Mouse (Mus musculus) adrenal gland, adult 18-20 months (tissue): ENCODE measurements around the gene Nmt1. TPM values are rescaled to one million over a fixed set of nuclear protein-coding genes. Genes with fewer than 3 reads are reported as not detected.

Experiments used
- DNase-seq, 2 experiments: peaks; one replicate each; pipeline ENCODE4 v3.0.0; 2021 to 2022; ENCODE audit warnings: low spot score in 2 of 2
- total RNA-seq, 2 experiments: library from RNA; stranded (reverse); gene quantifications; 1 replicate in 1 of 2; 2 replicates in 1 of 2; pipeline ENCODE4 v1.2.3; 2021

Nmt1 gene
- total RNA-seq, 2 experiments from 2014 or later, result 97.0 to 100 TPM

DNA sequence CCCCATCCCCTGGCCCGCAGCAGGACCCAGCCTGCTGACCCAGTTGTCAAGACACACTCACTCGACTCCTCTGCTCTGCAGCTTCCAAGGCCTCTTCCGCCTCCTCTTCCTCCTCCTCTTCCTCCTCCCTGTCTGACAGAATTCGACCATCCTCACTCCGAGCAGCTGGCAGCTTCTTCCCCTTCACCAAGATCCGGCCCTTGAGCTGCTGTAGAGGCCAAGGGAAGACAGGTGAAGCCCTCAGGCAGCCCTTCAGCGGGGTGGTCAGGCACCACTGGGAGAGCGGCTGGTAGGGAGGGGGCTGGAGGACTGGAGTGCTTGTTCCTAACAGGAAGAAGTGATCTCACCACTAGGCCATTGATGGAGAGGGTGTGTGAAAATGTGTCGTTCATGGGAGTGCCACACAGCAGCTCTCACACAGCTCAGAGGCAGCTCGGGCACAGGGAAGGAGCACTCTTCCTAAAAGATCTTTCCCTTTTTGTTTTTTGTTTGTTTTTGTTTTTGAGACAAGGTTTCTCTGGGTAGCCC, 46.9 kb downstream of the Nmt1 start:
- no peak for DNase-seq

DNA sequence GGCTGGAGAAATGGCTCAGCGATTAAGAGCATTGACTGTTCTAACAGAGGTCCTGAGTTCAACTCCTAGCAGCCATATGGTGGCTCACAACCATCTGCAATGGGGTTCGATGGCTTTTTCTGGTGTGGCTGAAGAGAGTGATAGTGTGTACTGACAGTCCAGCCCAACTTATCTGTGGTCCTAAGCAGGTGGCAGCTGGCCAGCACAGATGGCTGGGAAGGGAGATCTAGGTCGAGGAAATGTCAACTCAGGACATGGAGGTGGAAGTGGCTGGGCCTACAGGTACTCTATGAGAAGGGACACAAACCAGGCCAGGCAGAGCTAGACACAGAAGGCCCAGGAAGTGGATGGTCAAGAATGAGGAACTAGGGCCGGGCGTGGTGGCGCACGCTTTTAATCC, 48.0 kb downstream of the Nmt1 start:
- DNase-seq, result no peak

DNA sequence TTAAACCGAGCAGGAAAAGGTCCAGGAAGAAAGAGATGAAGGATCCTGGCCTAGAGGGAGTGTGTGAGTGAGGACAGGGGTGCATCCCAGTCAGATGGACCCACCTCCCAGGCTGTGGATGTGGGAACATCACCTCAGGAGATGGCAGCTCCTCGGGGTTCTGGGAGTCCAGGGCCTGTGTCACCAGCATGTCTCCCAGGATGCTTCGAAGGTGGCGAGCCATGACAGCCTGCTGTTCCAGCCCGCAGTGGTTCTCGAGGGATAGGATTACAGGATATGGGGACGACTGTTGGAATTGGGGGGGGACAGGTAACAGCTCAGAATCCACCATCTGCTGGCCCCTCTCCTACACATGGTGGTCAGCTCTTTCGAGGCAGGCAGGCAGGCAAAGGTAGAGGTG, 48.6 kb downstream of the Nmt1 start:
- DNase-seq, result no peak

- no peak for DNase-seq
Observed at GRCm38 (mm10) chr11:103078131-103078530, 50.1 kb downstream of the Nmt1 start.

DNA sequence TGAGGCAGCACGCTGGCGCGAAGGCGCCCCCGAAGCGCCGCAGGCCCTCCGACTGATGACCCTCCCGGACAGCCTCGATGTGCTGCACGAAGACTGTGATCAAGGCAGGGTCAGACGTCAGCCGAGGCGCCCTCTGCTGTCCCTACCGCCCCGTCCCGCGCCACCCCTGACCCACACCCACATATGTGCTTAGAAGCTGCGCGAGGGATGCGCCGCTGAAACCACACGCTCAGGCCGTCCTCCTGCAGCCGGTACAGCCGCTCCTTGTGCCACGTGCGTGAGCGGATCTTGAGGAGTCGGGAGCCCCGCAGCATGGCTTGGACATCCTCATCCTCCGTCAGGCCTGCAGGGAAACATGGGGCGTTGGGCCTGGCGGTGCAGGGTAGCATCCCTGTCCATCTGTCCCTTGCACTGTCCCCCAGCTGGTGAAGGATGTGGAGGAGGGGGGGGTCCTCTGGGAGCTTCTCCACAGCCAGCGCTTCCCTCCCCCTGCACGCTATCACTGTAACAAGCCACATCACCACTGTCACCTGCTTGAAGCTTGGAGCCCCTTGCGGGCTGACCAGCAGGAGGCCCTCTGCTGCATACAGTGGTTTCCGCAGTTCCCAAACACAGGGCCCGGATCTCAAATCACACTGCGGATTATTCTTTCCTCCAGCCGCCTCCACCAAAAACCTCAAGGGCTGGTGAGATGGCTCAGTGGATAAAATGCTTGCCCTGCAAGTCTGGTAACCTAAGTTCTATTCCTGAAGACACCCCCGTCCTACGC, 52.5 kb downstream of the Nmt1 start:
- no peak for DNase-seq

DNA sequence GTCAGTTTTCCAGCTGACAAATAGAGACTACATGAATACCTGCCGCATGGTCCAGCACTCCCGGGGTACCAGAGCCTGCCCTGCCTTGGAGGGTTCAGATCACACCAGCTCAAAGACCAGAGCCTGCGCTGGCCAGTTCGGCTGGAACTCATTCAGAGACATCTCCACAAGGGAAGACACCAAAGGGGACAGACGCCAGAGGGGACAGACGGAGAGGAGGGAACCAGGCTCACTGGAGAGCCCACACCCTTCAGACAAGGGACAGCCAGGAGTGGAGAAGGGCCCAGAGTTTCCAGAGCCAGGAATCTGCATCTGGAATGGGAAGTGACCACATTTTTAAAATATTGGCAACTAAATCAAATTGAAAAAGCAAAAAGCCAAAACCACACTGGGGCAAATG, 53.6 kb downstream of the Nmt1 start:
- DNase-seq, result no peak

DNA sequence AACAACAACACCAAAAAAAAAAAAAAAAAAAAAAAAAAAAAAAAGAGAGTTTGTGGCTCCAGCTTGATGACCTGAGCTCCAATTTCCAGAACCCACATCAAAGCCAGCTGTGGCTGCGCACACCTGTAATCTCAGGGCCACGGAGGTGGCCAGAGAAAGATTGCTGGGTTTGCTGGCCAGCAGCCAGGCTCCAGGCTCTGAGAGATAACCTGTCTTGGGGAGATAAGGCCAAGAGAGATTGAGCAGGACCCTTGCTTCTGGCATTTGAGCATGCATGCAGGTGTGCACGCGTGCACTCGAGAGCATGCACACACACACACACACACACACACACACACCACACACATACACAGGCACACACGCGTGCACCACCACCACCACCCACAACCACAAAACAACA, 65.3 kb downstream of the Nmt1 start:
- DNase-seq, result no peak

GRCm38 (mm10) chr11:103093862-103094833, 66.2 kb downstream of the Nmt1 start:
- peak in 1 of 2 experiments; percentile 55 for DNase-seq

- no peak for DNase-seq
Observed at GRCm38 (mm10) chr11:103095107-103095670, 67.2 kb downstream of the Nmt1 start.

GRCm38 (mm10) chr11:103095801-103096200, 67.8 kb downstream of the Nmt1 start:
- DNase-seq, result no peak

DNA sequence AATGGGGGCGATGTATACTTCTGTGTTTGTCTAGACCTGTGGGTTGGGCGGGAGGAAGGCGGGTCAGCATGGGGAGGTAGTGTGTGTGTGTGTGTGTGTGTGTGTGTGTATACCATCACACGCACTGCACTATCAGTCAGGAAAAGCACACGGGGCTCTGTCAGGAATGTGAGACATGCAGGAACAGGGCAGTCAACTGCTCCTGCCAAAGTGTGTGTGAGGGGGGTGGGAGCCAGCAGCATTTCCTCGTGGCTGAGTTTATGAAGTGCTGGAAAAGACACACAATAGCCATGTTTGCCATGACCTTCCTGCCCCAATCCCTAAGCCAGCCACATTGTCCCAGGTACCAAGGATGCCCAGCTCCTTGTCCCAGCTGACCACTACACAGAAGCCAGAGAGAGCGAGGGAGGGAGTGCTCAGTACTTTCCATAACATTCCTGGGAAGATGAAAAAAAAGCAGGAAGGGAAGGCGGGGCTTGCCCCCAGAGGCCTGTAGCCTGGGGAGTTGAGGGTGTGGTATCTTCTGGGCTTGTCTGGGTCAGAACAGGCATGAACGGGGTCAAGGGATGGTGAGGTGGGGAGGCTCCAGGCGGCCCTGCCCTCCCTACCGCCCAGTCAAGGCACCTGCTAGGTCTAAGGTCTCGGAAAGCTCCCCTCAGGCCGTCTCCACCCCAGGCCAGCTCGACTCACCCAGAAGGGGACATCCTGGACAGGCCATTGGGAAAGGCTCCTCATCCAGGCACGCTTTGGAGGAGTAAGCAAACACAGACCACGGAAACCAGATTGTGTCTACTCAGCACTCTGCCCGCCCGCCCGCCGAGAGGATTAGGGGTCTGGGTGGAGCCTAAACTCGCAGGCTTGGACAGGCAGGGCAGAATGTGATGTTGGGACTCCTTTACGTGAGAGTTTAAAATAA, 69.2 kb downstream of the Nmt1 start:
- DNase-seq, result no peak

DNA sequence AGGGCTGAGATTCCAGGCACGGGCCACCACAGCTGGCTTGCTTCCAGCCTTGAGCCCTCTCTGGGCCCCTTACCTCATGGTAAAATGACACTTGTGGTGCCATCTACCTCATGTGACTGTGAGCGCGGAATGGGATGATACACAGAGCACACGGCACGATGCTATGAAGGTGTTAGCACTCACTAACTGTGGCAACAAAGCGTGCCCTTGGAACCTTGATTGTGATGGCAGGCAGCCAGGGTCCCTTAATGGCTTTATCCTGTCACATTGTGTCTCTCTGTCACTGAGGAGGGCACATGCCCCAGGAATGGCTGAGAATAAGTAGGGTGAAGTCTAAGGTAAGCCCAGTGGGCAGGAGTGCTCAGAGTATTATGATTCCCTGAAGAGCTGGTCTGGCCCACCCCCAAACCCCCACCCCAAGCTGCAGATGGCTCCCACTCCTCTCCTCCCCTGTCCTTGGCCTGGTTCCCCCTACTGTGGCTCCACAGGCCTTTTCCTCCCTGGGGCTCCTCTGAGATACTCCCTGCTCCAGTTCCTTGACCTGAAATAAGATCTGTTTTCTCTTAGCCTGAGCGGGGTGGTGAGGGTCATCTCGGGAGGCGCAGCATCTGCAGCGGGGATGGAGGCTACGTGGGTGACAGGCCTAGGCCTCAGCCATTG, 70.7 kb downstream of the Nmt1 start:
- DNase-seq, result peak in 1 of 2 experiments; percentile 3

DNA sequence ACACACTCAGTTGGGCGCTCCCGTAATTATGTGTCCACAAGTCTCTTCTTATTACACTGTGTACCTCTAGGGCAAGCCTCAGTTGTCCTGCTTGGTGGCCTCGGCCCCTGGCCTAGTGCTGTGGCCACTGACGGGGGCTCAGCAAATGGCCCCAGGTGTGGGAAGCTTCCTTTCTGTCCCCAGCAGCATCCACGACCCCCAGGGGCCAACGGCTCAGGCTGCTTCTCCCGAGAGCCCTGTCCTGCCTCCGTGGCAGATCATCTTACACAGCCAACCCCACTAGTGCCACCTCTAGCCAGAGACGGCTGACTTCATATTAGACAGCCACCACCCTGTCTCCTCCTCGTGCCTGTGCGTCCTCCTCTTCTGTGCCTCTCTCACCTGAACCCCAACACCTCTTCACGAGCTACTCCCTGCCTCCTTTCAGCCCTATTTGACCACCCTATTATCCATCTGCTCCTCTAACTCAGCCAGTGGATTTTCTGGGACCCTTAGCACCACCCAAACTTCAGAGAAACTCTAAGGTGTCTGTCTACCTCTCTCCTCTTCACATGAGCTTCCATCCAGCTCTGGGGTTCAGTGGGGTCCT, 71.5 kb downstream of the Nmt1 start:
- DNase-seq, result peak in 1 of 2 experiments; percentile 2

DNA sequence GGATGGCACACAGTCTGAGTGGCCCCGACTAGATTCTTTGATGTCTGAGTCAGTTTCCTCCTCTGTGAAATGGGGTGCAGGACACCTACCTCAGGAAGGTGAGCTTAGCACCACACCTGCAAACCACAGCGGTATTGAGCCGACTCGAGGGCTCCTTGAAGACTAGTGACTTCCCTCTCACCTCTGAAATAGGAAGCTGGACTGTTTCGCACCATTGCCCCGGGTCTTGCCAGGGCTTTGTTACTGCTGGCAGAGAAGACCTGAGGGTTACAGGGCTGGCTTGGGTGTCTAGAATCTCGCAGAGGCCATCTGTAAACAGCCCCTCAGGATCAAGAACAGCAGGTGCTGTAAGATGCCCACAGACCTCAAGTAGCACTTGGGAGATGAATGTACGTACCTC, 72.4 kb downstream of the Nmt1 start:
- DNase-seq, result no peak

GRCm38 (mm10) chr11:103101481-103101865, 73.5 kb downstream of the Nmt1 start, which contains the start of the genes Plcd3 and Acbd4:
Gene Plcd3 (minus strand): TSS chr11:103101658.
Gene Acbd4 (plus strand): TSS chr11:103101682.
- DNase-seq, result peak; percentile 85 to 87

DNA sequence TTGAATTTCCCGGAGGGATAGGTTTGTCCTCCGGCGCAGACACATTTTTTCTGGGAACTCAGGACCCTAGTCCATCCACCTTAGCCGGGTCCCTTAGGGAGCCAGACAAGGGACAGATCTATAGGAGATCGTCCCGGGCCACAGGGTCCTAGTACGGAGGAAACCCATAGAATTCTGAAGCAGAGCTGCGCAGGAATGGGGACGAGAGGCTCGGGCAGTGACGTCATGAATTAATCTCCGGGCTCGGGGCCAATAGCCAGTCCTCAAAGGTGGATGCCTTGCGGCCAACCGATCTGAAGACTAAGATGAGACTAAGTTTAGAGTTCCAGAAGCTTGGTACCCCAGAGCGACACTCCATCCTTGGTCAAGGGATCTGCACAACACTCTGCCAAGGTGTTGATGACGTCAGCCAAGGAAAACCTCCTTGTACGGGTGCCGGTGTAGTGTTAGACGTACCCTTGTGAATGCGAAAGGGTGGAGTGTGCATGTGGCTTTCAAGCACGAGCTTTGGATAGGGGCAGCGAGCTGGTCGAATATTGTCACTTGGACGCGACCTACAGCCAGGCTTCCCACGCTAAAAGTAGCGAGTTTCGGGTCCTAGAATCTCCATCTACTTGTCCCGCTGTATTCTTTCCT, 74.0 kb downstream of the Nmt1 start:
- peak; percentile 76 to 83 for DNase-seq

DNA sequence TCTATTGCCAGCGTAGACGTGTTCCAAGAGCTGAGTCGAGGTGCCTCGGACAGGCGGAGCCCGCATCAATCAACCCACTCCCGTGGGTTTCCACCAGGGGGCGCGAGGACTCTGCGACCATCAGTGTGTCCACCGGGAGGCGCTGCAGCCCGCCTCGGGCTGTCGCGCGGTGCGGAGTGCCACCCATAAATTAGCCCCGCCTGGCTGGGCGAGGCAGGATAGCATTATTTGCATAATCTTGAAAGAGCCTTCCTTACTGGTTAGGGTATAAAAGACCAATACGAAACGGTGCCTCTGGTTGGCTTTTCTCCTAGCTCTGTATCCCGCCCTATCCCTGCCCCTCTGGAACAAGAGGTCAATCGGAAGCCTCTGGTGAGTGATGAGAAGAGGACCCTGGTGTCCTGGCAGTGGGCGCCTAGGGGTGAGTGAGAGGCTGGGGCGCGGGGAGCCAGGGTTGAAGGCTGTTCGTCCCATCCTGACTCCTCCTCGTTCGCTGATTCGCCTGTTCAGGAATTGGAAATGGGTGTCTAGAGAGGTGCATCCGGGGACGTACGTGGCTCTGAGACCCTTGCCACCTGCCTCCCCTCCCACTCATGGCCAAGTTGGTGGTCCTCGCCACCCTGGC, 74.8 kb downstream of the Nmt1 start:
- DNase-seq, result peak; percentile 100

DNA sequence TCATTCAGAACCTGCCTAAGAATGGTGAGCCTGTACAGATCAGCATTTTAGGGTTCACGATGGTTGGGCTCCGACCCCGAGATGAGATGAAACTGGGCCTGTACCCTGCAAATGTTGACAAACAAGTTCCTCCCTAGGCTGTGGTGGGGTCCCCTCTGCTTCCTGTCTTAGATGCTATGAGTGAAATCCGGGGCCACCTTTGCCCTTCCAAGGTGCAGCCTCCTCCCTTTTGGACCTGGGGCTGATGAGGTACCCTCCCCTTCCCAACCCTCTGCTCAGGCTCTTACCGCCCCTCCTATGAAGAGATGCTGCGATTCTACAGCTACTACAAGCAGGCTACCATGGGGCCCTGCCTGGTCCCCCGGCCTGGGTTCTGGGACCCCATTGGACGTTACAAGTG, 75.6 kb downstream of the Nmt1 start:
- peak in 1 of 2 experiments; percentile 24 for DNase-seq
